Mouse (Mus musculus): ENCODE results near the gene Gucy2g. TPM values are rescaled to one million over a fixed set of nuclear protein-coding genes. Genes with fewer than 3 reads are reported as not detected.
"Not testable (repeated sequence)": the region's sequence is repeated elsewhere in the genome, so short reads cannot be mapped to it uniquely, and the experiment has no call there.

Gene Gucy2g
- polyA plus RNA-seq, 1 experiment from 2014 or later: 0.10 TPM

DNA sequence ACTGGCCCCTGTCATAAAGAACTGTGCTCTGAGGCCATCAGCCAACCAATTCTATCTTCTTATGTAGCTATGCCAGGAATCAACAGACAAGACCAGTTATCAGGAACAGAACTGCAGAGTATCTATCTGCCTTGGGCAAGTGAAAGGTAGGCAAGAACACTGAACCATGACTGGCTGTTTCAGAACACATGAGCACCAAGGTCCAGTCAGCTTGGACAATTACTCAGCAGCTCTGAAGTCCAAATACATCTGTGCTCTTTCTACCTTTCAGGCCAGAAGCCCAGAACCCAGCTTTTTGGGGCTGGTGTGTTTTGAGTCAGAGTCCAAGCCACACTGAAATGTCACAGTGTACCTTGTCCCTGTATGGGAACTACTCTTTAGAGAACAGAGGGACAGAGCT is 70.6 kb downstream of the Gucy2g start:
- Histone ChIP-seq H3K9me3 (ENCODE audit: low read length) (peaks cover 9% of the 10 kb centered on the region), H3K27ac (ENCODE audit: low read length) (no peak overlapping the region), H3K4me3 (ENCODE audit: low read length) (no peak overlapping the region), H3K4me1 (ENCODE audit: insufficient read depth, low read length) (no peaks in the 10 kb centered on the region), H3K4me2 (replicated peaks; ENCODE audit: low read depth, low read length) (no peak overlapping the region), H3K9ac (replicated peaks; ENCODE audit: low read length) (no peak overlapping the region), H3K36me3 (ENCODE audit: insufficient read depth, low read length) (no peaks in the 10 kb centered on the region), H3K27me3 (ENCODE audit: insufficient read depth, low read length) (no peaks in the 10 kb centered on the region)
- ATAC-seq (ENCODE audit: low FRiP score, low TSS enrichment): no peak

DNA sequence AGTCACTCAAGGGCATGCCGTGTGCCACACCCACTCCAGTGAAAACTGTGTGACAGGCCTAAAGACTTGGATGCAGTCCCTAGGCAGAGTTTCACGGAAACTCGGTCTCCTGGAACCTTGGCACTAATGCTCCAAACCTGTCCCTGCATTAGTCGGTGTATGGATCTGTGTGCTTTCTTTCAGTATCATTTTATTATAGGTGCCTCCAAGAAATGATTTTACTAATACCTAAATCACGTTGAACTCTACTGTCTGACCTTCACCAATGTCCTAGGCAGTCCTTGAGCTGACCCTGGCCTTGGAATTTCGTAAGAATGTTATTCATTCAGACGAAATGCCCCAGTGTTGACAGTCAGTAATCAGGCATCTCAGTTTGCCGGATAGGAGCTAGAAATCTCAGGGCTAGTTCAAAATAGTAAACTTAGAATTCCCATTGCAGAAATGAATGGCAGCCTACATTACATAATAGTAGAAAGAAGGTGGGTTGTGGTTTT is 71.8 kb downstream of the Gucy2g start:
- not testable (repeated sequence) for H3K4me2 ChIP-seq (replicated peaks; ENCODE audit: low read depth, low read length); H3K27ac ChIP-seq (ENCODE audit: low read length); H3K4me3 ChIP-seq (ENCODE audit: low read length); H3K27me3 ChIP-seq (ENCODE audit: insufficient read depth, low read length); H3K36me3 ChIP-seq (ENCODE audit: insufficient read depth, low read length); H3K9ac ChIP-seq (replicated peaks; ENCODE audit: low read length); H3K9me3 ChIP-seq (ENCODE audit: low read length); ATAC-seq (ENCODE audit: low FRiP score, low TSS enrichment); H3K4me1 ChIP-seq (ENCODE audit: insufficient read depth, low read length)
- 92% methylated on average over 8 of the region's 8 CpGs for WGBS

DNA sequence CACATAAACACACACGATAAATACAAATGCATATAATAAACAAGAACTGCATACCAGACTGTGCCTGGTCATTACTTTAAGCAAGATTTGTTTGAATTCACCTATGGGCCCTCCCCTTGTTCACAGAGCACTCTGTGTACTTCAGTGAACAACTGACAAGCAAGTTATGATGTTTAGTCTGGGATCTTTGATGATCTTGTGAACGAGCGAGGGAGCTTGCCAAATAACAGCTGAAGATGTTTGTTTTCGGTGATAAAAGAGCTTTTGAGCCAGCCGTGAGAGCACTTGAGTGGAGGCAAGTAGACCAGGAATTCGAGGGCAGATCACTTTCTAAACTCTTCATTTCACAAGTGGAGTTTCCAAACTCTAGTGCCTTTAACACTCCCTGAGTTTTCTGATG is 72.7 kb downstream of the Gucy2g start:
- H3K4me2 ChIP-seq (replicated peaks; ENCODE audit: low read depth, low read length): no peak overlapping the region
- no peak for ATAC-seq (ENCODE audit: low FRiP score, low TSS enrichment)
- H3K9me3 ChIP-seq (ENCODE audit: low read length): peaks cover 9% of the 10 kb centered on the region
- H3K27ac ChIP-seq (ENCODE audit: low read length): no peak overlapping the region
- WGBS: 69% methylated on average over 6 of the region's 6 CpGs
- H3K9ac ChIP-seq (replicated peaks; ENCODE audit: low read length): no peak overlapping the region
- no peaks in the 10 kb centered on the region for H3K4me1 ChIP-seq (ENCODE audit: insufficient read depth, low read length)
- H3K36me3 ChIP-seq (ENCODE audit: insufficient read depth, low read length): no peaks in the 10 kb centered on the region
- no peaks in the 10 kb centered on the region for H3K27me3 ChIP-seq (ENCODE audit: insufficient read depth, low read length)
- no peak overlapping the region for H3K4me3 ChIP-seq (ENCODE audit: low read length)

DNA sequence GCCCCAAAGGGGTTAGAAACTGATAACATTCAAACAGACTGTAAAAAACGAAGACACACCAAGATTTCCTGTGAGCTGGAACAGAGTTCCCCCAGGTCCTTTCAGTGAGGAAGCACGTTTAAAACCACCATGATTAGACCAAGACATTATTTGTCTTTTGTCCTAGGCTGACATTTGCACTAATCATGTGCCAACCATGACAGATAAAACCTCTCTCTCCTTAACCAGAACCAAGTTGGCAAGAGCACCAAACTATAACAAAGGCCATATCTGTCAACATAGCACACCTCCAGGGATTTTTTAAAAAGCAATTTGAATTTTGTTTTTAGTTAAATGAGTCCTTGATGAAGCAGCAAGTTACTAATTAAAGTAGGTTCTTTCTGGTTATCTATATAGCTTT is 73.3 kb downstream of the Gucy2g start:
- no peak overlapping the region for H3K4me2 ChIP-seq (replicated peaks; ENCODE audit: low read depth, low read length)
- 64% methylated on average over 2 of the region's 2 CpGs for WGBS
- no peak overlapping the region for H3K4me3 ChIP-seq (ENCODE audit: low read length)
- no peaks in the 10 kb centered on the region for H3K4me1 ChIP-seq (ENCODE audit: insufficient read depth, low read length)
- H3K27me3 ChIP-seq (ENCODE audit: insufficient read depth, low read length): no peaks in the 10 kb centered on the region
- no peaks in the 10 kb centered on the region for H3K36me3 ChIP-seq (ENCODE audit: insufficient read depth, low read length)
- H3K9me3 ChIP-seq (ENCODE audit: low read length): peaks cover 9% of the 10 kb centered on the region
- no peak for ATAC-seq (ENCODE audit: low FRiP score, low TSS enrichment)
- H3K9ac ChIP-seq (replicated peaks; ENCODE audit: low read length): no peak overlapping the region
- H3K27ac ChIP-seq (ENCODE audit: low read length): no peak overlapping the region

DNA sequence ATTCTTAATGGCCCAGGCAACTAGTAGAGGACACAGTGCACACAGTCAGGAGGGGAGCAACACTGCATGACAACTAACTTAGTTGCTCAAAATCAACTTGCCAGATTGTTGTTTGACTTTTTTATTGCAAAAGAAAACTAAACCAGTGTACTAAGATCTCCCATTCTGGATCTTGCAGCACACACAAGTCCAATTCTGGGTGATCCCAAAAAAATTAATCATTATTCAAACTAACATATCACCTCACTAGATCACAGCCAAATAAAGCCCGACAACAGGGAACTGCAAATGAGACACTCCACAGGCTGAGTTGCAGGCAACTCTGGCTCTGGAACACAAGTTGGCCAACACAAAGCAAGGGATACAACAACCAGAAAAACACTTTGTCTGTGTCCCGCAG is 74.3 kb downstream of the Gucy2g start:
- H3K4me3 ChIP-seq (ENCODE audit: low read length): no peak overlapping the region
- H3K4me2 ChIP-seq (replicated peaks; ENCODE audit: low read depth, low read length): no peak overlapping the region
- no peaks in the 10 kb centered on the region for H3K27me3 ChIP-seq (ENCODE audit: insufficient read depth, low read length)
- no peak overlapping the region for H3K9ac ChIP-seq (replicated peaks; ENCODE audit: low read length)
- no peaks in the 10 kb centered on the region for H3K4me1 ChIP-seq (ENCODE audit: insufficient read depth, low read length)
- no peak overlapping the region for H3K27ac ChIP-seq (ENCODE audit: low read length)
- H3K36me3 ChIP-seq (ENCODE audit: insufficient read depth, low read length): no peaks in the 10 kb centered on the region
- WGBS: 81% methylated on average over 2 of the region's 2 CpGs
- peaks cover 9% of the 10 kb centered on the region for H3K9me3 ChIP-seq (ENCODE audit: low read length)
- no peak for ATAC-seq (ENCODE audit: low FRiP score, low TSS enrichment)

DNA sequence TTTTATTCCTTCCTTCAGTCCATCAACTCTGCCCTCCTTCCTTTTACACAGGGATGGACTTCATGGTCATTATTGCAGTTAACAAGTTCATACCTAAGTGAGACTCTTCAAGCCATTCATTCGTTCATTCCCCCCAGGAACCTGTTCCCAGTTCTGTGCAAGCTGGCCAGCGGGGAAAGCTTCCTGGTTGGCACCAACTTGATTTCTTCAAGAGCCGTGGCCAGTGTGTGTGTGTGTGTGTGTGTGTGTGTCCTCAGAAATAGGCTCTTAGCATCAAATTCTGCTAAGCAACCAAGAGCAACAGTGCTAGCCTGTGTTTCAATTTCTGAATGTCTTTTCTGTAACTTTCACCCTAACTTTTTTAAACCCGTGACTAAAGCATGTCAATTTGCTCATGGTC is 75.1 kb downstream of the Gucy2g start:
- Histone ChIP-seq H3K9me3 (ENCODE audit: low read length) (peaks cover 9% of the 10 kb centered on the region), H3K9ac (replicated peaks; ENCODE audit: low read length) (no peak overlapping the region), H3K4me3 (ENCODE audit: low read length) (no peak overlapping the region), H3K27ac (ENCODE audit: low read length) (no peak overlapping the region), H3K4me1 (ENCODE audit: insufficient read depth, low read length) (no peaks in the 10 kb centered on the region), H3K36me3 (ENCODE audit: insufficient read depth, low read length) (no peaks in the 10 kb centered on the region), H3K27me3 (ENCODE audit: insufficient read depth, low read length) (no peaks in the 10 kb centered on the region), H3K4me2 (replicated peaks; ENCODE audit: low read depth, low read length) (no peak overlapping the region)
- WGBS: 78% methylated on average over 4 of the region's 4 CpGs
- ATAC-seq (ENCODE audit: low FRiP score, low TSS enrichment): no peak

DNA sequence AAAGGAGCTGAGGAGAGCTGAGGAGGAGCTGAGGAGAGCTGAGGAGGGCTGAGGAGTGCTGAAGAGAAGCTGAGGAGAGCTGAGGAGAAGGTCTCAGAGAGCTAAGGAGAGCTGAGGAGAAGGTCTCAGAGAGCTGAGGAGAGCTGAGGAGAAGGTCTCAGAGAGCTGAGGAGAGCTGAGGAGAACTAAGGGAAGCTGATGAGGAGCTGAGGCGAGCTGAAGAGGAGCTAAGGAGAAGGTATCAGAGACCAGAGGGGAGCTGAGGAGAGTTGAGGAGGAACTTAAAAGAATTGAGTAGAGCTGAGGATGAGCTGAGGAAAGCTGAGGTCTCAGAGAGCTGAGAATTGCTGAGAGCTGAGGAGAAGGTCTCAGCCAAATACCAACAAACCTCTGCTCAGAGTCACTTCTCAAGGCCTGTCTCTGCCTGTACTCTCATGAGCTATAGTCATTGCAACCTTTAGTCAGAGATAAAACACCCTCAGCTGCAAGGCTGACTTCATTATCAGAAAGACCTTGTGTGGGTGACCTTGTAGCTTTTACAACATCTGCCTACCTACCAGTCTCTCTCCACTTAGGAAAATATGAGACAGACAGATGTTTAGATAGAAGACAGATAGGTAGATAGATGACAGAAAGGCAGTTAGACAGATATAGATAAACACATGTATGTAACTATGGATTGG is 75.7 kb downstream of the Gucy2g start:
- ATAC-seq (ENCODE audit: low FRiP score, low TSS enrichment): no peak
- Histone ChIP-seq H3K9ac (replicated peaks; ENCODE audit: low read length) (no peak overlapping the region), H3K4me2 (replicated peaks; ENCODE audit: low read depth, low read length) (no peak overlapping the region), H3K27ac (ENCODE audit: low read length) (no peak overlapping the region), H3K4me1 (ENCODE audit: insufficient read depth, low read length) (no peaks in the 10 kb centered on the region), H3K4me3 (ENCODE audit: low read length) (no peak overlapping the region), H3K36me3 (ENCODE audit: insufficient read depth, low read length) (no peaks in the 10 kb centered on the region), H3K9me3 (ENCODE audit: low read length) (peaks cover 7% of the 10 kb centered on the region), H3K27me3 (ENCODE audit: insufficient read depth, low read length) (no peaks in the 10 kb centered on the region)
- 81% methylated on average over 1 of the region's 1 CpGs for WGBS

DNA sequence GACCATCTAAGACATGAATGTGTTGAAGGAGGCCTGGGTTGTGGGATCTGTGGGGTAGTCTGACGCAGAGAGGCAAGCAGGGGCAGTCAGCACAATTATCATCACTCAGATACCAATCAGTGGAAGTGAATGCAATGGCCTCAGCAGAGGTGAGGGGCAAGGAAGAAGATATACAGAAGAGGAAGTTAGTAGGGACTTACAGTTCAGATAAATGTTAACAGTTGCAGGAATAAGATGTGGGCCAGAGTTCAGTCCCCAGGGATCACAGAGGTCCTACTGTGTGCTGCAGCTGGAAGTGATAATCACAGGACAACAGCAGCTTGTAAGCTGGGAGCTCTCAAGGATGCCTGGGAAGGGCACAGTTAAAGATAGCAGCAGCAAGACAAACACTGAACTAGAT is 76.9 kb downstream of the Gucy2g start:
- Histone ChIP-seq H3K36me3 (ENCODE audit: insufficient read depth, low read length) (no peaks in the 10 kb centered on the region), H3K4me2 (replicated peaks; ENCODE audit: low read depth, low read length) (no peak overlapping the region), H3K4me3 (ENCODE audit: low read length) (no peak overlapping the region), H3K9ac (replicated peaks; ENCODE audit: low read length) (no peak overlapping the region), H3K9me3 (ENCODE audit: low read length) (no peaks in the 10 kb centered on the region), H3K4me1 (ENCODE audit: insufficient read depth, low read length) (peaks cover 4% of the 10 kb centered on the region; the same call in 1 of the 2 replicates), H3K27me3 (ENCODE audit: insufficient read depth, low read length) (no peaks in the 10 kb centered on the region), H3K27ac (ENCODE audit: low read length) (no peak overlapping the region)
- WGBS: 88% methylated on average over 1 of the region's 1 CpGs
- no peak for ATAC-seq (ENCODE audit: low FRiP score, low TSS enrichment)

DNA sequence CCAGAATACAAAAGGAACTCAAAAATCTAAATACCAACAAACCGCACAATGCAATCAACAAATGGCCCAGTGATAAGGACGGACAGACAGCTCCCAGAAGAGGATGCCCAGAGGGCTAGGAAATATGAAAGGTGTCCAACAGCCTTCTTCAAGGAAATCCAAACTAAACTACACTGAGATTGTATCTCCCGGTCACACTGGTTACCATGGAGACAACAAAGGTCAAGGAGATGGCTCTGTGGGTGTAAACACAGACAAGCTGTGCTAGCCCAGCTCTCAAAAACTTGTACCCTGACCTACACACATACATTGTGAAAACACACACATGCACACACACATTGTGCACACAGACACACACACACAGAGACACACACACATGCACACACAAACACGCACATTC is 78.8 kb downstream of the Gucy2g start:
- no peak overlapping the region for H3K4me3 ChIP-seq (ENCODE audit: low read length)
- 76% methylated on average over 4 of the region's 4 CpGs for WGBS
- no peaks in the 10 kb centered on the region for H3K36me3 ChIP-seq (ENCODE audit: insufficient read depth, low read length)
- no peaks in the 10 kb centered on the region for H3K27me3 ChIP-seq (ENCODE audit: insufficient read depth, low read length)
- no peaks in the 10 kb centered on the region for H3K9me3 ChIP-seq (ENCODE audit: low read length)
- no peak overlapping the region for H3K4me2 ChIP-seq (replicated peaks; ENCODE audit: low read depth, low read length)
- no peak overlapping the region for H3K27ac ChIP-seq (ENCODE audit: low read length)
- ATAC-seq (ENCODE audit: low FRiP score, low TSS enrichment): no peak
- peaks cover 4% of the 10 kb centered on the region; the same call in 1 of the 2 replicates for H3K4me1 ChIP-seq (ENCODE audit: insufficient read depth, low read length)
- H3K9ac ChIP-seq (replicated peaks; ENCODE audit: low read length): no peak overlapping the region

DNA sequence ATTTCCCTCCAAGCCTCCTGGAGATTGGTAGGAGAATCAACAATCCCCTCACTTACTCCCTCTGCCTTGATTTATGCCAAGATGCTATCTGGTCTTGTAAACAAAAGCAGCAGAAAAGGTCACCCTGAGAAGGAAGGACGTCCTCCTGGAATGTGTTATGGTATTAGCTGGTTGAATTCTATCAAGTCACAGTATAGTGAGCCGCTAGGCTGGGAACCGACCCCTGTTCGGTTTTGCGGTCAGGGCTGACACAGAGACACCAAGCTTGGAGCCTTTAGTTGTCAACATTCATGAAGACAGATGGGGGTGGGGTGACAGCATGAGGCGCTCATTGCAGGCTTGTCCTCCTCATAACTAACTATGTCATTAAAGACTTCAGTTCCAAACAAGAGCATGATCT is 81.2 kb downstream of the Gucy2g start:
- no peaks in the 10 kb centered on the region for H3K36me3 ChIP-seq (ENCODE audit: insufficient read depth, low read length)
- no peak overlapping the region for H3K9ac ChIP-seq (replicated peaks; ENCODE audit: low read length)
- H3K9me3 ChIP-seq (ENCODE audit: low read length): no peaks in the 10 kb centered on the region
- H3K4me1 ChIP-seq (ENCODE audit: insufficient read depth, low read length): peaks cover 4% of the 10 kb centered on the region; the same call in 1 of the 2 replicates
- H3K4me3 ChIP-seq (ENCODE audit: low read length): no peak overlapping the region
- H3K27ac ChIP-seq (ENCODE audit: low read length): no peak overlapping the region
- H3K27me3 ChIP-seq (ENCODE audit: insufficient read depth, low read length): no peaks in the 10 kb centered on the region
- 59% methylated on average over 6 of the region's 6 CpGs for WGBS
- no peak overlapping the region for H3K4me2 ChIP-seq (replicated peaks; ENCODE audit: low read depth, low read length)
- ATAC-seq (ENCODE audit: low FRiP score, low TSS enrichment): no peak
